Mouse (Mus musculus) B cell, adult (primary cell): ENCODE results near the gene Cnih3. TPM values are rescaled to one million over a fixed set of nuclear protein-coding genes. Genes with fewer than 3 reads are reported as not detected.

Experiments
- total RNA-seq: library from RNA; stranded (reverse); gene quantifications from 4 replicates; pipeline ENCODE4 v1.2.4, GENCODE M21; 2023; ENCODE audit not compliant: inconsistent age

Gene Cnih3
- total RNA-seq: not detected in 4 replicates

GRCm38 (mm10) chr1:181352367-181353199 is at the start of gene Cnih3:
Gene Cnih3, plus strand, starts transcription at chr1:181352628.

Other genes starting within 250 kb of the Cnih3 start
- gene Nvl, start 208.4 kb upstream of the Cnih3 start, total RNA-seq: 25.3 to 28.7 TPM (median 27.7 TPM) in 4 replicates
- gene Cnih4, start 207.9 kb upstream of the Cnih3 start, total RNA-seq: 18.8 to 30.7 TPM (median 25.6 TPM) in 4 replicates
- gene Wdr26, start 140.6 kb upstream of the Cnih3 start, total RNA-seq: 268 to 323 TPM (median 300 TPM) in 4 replicates
- gene Ccdc121, start 158.8 kb downstream of the Cnih3 start, total RNA-seq: not detected in 4 replicates
- gene Dnah14, start 223.9 kb downstream of the Cnih3 start, total RNA-seq: not detected in 4 replicates